Mouse (Mus musculus) spleen, adult 2 months (tissue): Measurements from ENCODE around the gene Med12l. TPM values are rescaled to one million over a fixed set of nuclear protein-coding genes. Genes with fewer than 3 reads are reported as not detected.

Source experiments
- DNase-seq, 2 experiments: peaks; one replicate each; pipeline versions ENCODE4 v3.0.0 to v3.0.0-alpha.2; 2012 to 2021; ENCODE audit warnings: low spot score in 2 of 2, low read depth in 1 of 2
- H3K27ac ChIP-seq: fragments of 200-500 bp; 2 replicates; pipeline ENCODE4 v1.5.1; 2012; ENCODE audit warnings: low read length, inconsistent platforms; ENCODE audit not compliant: insufficient read depth
- H3K27me3 ChIP-seq: fragments of 200-500 bp; 2 replicates; pipeline ENCODE4 v1.6.1; 2012; ENCODE audit warnings: mild to moderate bottlenecking, moderate library complexity, low read length, inconsistent platforms; ENCODE audit not compliant: control insufficient read depth, insufficient read depth
- H3K36me3 ChIP-seq: fragments of 200-500 bp; 2 replicates; pipeline ENCODE4 v1.6.1; 2012; ENCODE audit warnings: mild to moderate bottlenecking, low read length, inconsistent platforms; ENCODE audit not compliant: control insufficient read depth, insufficient read depth
- H3K4me1 ChIP-seq: fragments of 200-500 bp; 2 replicates; pipeline ENCODE4 v1.6.1; 2011; ENCODE audit warnings: inconsistent platforms; ENCODE audit not compliant: control insufficient read depth, insufficient read depth, insufficient read length
- H3K4me3 ChIP-seq: fragments of 200-500 bp; 2 replicates; pipeline ENCODE4 v1.5.1; 2011; ENCODE audit warnings: mild to moderate bottlenecking, inconsistent platforms; ENCODE audit not compliant: insufficient read depth, insufficient read length; ENCODE audit errors: extremely low read depth
- CTCF ChIP-seq: fragments of 200-500 bp; IDR thresholded peaks from 2 replicates; pipeline ENCODE4 v1.5.1; 2011; ENCODE audit warnings: mild to moderate bottlenecking, inconsistent platforms; ENCODE audit not compliant: insufficient read depth, insufficient read length, insufficient replicate concordance; ENCODE audit errors: extremely low read depth
- POLR2A ChIP-seq: fragments of 200-500 bp; IDR thresholded peaks from 2 replicates; pipeline ENCODE4 v1.6.1; 2011; ENCODE audit warnings: low read depth, low read length, inconsistent platforms
- WGBS: fragments of 180-500 bp; shearing (Covaris S2); methylation state at CpG from one replicate; pipeline ENCODE4 v1.1.7; 2018; 5-methylcytosine and 5-hydroxymethylcytosine counted together
- polyA plus RNA-seq: library from polyadenylated mRNA; depleted of rRNA; stranded (reverse); fragments of >200 nt; gene quantifications from 2 replicates; pipeline ENCODE4 v1.2.3, GENCODE M21; 2012

The Med12l gene
- polyA plus RNA-seq, 1 experiment = 2.0 TPM

DNA sequence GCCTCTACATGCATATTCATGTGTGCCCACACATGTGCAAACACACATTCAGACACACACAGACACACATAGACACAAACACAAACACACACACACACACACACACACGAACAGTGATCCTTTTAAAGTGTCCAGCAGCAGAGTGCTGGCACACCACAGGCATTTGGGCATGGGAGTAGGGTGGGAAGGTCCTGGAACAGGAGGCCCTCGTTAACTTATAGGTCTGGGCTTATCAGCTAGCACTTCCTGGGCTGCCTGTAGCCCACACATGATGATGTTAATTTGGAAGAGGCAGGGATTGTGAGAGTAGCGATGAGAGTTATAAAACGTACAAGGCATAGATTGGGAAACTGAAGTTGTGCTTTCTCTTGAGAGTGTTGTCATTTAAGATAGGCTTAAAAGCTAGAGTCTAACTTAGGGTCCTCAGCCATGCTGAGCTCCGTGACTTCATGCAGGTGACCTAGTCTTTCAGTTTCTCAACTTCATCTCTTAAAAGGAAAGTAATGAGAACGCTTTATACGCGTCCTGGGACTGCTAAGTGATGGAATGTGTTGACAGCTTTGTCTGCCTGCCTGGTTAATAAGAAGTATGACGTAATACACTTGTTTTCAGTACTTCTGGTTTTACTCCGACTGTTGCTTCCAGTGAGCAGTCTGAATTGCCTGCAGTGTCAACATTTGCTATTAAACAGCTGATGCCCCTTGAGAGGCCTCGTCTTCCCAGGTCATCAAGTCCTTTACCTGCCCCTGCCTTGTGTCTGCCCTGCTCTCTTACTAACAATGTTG, 199.3 kb downstream of the Med12l start:
- TF ChIP-seq POLR2A (no peak), CTCF (no peak)
- no peak for DNase-seq
- Histone ChIP-seq H3K4me1 (peaks cover 32% of the 10 kb centered on the region), H3K27ac (no peak overlapping the region), H3K27me3 (no peaks in the 10 kb centered on the region), H3K36me3 (no peaks in the 10 kb centered on the region), H3K4me3 (no peak overlapping the region)
- 78% methylated on average over 11 of the region's 11 CpGs for WGBS

DNA sequence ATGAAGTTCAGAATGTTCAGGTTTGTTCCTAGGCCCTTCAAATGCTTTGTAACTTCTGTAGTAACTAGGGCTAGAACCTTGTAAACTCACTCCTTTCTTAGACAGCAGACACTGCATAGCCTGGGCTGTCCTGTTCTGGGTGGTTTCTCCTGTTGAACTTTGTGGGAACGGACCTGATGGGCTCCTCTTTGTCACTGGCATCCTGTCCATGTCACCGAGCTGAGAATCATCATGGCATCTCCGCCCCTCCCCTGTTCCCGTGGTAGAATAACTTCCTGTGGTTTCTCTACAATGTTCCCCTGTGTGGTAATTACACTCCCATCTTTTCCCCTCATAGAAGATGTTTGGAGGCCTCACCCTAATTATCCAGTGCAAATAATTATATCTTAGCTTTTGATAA, 200.3 kb downstream of the Med12l start:
- 28% methylated on average over 4 of the region's 4 CpGs for WGBS
- no peak for DNase-seq
- no peaks in the 10 kb centered on the region for H3K27me3 ChIP-seq
- no peak overlapping the region for H3K27ac ChIP-seq
- peaks cover 31% of the 10 kb centered on the region for H3K4me1 ChIP-seq
- TF ChIP-seq POLR2A (no peak), CTCF (no peak)
- no peaks in the 10 kb centered on the region for H3K36me3 ChIP-seq
- no peak overlapping the region for H3K4me3 ChIP-seq

- Histone ChIP-seq H3K36me3 (no peaks in the 10 kb centered on the region), H3K4me3 (no peak overlapping the region), H3K27ac (no peak overlapping the region), H3K4me1 (peaks cover 18% of the 10 kb centered on the region; the same call in 1 of the 2 replicates), H3K27me3 (no peaks in the 10 kb centered on the region)
- DNase-seq = no peak
- TF ChIP-seq CTCF (no peak), POLR2A (no peak)
- WGBS = 65% methylated on average over 4 of the region's 4 CpGs
Measured at GRCm38 (mm10) chr3:59208650-59209548, 203.3 kb downstream of the Med12l start.

- H3K4me3 ChIP-seq = no peak overlapping the region; the same call in 1 of the 2 replicates
- H3K27me3 ChIP-seq = no peaks in the 10 kb centered on the region
- peaks cover 13% of the 10 kb centered on the region; the same call in 1 of the 2 replicates for H3K4me1 ChIP-seq
- no peak for TF ChIP-seq POLR2A
- no peak for TF ChIP-seq CTCF
- DNase-seq = no peak
- H3K27ac ChIP-seq = peak overlapping the region; percentile 17
- WGBS = 59% methylated on average over 8 of the region's 8 CpGs
- no peaks in the 10 kb centered on the region for H3K36me3 ChIP-seq
Measured at GRCm38 (mm10) chr3:59210089-59210488, 204.5 kb downstream of the Med12l start.

DNA sequence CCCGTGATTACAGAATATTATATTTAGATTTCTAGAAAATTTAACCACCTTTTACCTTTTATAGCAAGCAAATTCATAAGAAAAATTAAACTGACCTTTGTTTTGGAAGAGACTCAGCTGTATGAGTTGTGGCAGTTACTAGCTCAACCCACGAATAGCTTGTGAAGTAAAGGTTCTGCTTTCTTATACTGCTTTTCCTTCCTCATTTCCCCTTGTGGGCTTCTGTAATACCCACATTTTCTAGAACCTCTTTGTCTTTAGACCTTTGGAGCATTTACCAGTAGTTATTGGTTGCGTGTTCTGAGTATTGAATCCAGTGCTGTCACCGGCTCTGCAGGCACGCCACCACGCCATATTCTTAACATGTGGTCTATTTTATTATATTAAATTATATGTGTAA, 205.1 kb downstream of the Med12l start, which contains the start of gene P2ry13:
TSS of gene P2ry13 (minus strand) at position 156 of the 400 bp plus-strand sequence.
- H3K36me3 ChIP-seq = no peaks in the 10 kb centered on the region
- H3K4me1 ChIP-seq = peaks cover 11% of the 10 kb centered on the region; the same call in 1 of the 2 replicates
- no peak for DNase-seq
- 30% methylated on average over 6 of the region's 6 CpGs for WGBS
- TF ChIP-seq POLR2A (no peak), CTCF (no peak)
- peak within 1 kb of the TSS; percentile 17 for H3K27ac ChIP-seq
- no peak within 1 kb of the TSS; the same call in 1 of the 2 replicates for H3K4me3 ChIP-seq
- H3K27me3 ChIP-seq = no peaks in the 10 kb centered on the region

DNA sequence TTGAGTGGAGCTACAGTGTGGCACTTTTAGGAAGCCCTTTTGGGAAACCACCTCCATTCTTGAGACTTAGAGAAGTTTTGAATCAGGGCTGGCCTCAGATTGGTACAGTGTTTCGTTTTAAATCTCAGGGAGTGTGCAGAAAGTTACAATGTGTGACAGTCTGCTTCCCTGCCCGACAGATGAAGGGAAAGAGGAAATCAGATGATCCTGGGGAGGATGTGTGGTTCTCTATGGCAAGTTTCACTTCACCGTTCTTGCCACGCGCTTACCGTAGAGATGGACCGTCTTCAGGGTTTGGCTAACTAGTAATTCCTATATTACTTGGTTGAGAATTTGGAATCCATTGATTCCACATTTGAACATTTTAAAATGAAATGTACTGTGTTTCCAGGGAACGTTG, 206.2 kb downstream of the Med12l start:
- H3K36me3 ChIP-seq = no peaks in the 10 kb centered on the region
- no peak overlapping the region; the same call in 1 of the 2 replicates for H3K27ac ChIP-seq
- TF ChIP-seq POLR2A (no peak), CTCF (no peak)
- no peak overlapping the region for H3K4me3 ChIP-seq
- no peaks in the 10 kb centered on the region for H3K27me3 ChIP-seq
- DNase-seq = peak in 1 of 2 experiments; percentile 21
- peaks cover 8% of the 10 kb centered on the region; the same call in 1 of the 2 replicates for H3K4me1 ChIP-seq
- WGBS = 28% methylated on average over 8 of the region's 8 CpGs
